Mouse (Mus musculus): Measurements from ENCODE around the gene Mgat3.

Mgat3 gene

GRCm38 (mm10) chr15:80173001-80173771 is at the start of gene Mgat3:
Mgat3 (plus strand) TSS chr15:80173721.
- 1% methylated on average over 83 of the region's 85 CpGs for WGBS

DNA sequence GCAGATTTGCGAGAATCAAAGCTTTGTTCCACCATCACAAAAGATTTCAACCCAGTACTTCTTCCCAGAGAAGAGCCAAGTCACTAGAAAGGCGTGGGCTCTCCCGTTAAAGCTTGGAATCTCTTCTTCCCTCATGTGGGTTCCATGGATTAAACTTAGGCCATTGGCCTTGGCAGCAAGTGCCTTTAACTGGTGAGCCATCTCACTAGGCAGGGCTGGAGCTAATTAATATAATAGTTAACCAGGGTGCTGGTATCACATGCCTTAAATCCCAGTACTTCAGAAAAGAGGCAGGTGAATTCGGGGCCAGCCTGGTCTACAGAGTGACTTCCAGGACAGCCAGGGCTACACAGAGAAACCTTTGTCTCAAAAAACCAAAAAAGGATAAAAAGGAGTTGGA is 48.9 kb upstream of the Mgat3 start:
- WGBS = 86% methylated on average over 4 of the region's 4 CpGs

- WGBS = 50% methylated on average over 1 of the region's 1 CpGs
Observed at GRCm38 (mm10) chr15:80127191-80127590, 46.3 kb upstream of the Mgat3 start.

DNA sequence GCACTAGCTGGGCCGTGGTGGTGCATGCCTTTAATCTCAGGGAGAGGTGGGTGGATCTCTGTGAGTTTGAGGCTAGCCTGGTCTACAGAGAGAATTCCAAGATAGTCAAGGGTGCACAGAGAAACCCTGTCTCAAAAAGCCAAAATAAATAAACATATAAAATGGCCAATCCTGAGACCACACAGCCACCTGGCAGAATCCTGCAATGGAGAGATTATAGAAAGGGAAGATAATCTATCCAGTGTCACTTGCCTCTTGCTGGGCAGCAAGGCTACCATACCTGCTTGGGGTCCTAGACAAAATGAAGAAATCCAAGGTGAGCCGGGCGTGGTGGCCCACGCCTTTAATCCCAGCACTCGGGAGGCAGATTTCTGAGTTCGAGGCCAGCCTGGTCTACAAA is 43.5 kb upstream of the Mgat3 start:
- 92% methylated on average over 6 of the region's 6 CpGs for WGBS

GRCm38 (mm10) chr15:80130689-80131088 is 42.8 kb upstream of the Mgat3 start:
- WGBS = 87% methylated on average over 5 of the region's 5 CpGs

DNA sequence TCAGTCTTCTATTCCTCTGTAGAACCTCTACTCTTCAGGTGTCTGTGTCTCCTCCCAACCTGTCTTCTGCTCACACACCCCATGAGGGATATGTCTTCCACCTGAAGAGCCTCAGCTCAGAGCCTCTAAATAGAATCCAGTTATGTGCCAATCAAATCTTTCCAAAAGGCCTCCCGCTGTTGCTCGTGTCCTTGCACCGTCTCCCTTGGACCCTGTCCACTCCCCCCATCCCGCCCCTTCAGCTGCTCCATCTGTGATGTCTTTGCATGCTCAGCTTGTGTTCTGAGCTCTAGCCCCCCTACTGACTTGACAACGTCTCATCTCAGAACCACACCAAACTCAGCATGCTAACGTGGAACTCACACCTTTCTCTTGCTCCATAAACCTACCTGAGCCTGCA is 42.1 kb upstream of the Mgat3 start:
- 66% methylated on average over 6 of the region's 6 CpGs for WGBS

- whole genome bisulfite sequencing = 64% methylated on average over 9 of the region's 9 CpGs
Observed at GRCm38 (mm10) chr15:80132452-80132851, 41.1 kb upstream of the Mgat3 start.

DNA sequence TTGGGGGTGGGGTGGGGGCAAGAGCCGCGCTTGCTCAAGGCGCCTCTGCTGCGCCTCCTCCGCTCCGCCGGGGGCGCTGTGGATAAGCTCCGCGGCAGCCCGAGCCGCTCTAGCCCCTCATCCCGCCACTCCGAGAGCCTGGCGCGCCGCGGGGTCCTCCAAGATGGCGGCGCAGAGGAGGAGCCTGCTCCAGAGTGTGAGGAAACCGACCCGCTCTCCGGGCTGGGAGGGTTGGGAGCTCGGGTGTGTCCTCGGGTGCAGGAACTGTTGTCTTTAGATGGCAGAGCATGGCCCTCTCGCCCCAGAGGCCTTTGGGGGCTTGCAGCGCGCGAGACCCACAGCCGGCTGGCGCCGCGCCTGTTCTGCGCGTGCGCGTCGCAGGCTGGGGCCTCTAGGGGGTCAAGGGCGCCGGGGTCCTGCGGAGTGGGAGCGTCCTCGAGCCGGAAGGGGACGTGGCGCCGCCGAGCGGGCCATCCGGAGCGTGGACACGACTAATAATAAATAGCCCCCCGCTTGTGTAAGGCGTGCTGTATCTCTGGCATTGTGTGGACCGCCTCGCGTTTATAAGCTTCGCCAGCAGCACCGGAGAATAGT is 40.4 kb upstream of the Mgat3 start, which contains the start of gene Tab1:
TSS of gene Tab1 (plus strand) at position 135 of the 594 bp plus-strand sequence.
- WGBS = under 1% methylated on average over 59 of the region's 59 CpGs

DNA sequence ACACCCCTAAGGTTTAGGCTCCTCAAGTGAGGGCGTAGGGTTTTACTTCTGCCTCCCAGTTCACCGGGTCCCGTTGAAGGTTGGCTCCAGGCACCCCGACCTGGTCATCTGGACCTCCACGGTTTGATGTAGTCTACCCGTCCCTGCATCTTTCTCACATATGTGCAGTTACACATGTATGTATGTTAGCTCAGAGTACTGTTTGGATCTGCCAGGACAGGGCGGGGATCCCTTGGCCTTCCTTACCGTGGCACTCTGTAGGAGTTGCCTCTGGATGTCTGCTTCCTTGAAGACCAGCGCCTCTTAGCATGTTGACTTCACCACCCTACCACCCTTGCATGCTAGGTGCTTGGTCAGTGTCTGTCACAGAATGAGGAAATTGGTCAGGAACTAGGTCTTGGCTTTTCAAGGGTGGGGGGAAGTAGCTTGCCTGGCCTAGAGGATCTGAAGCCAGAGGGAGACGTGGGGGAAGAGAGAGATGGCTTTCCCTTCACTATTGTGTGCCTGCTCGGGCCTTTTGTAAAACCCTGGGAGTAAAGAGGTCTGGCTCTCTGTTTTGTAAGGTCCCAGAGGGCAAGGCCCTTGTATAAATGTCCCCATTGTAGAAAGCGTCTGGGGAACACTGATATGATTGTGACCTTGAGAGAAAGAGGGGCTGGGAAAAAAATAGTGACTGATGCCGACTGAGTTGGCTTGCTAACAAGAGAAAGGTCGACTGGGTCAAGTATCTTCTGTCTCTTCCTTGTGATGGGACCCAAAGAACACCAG is 39.7 kb upstream of the Mgat3 start:
- WGBS = 7% methylated on average over 14 of the region's 14 CpGs

- WGBS = 51% methylated on average over 9 of the region's 9 CpGs
Observed at GRCm38 (mm10) chr15:80134450-80134847, 39.1 kb upstream of the Mgat3 start.

GRCm38 (mm10) chr15:80135499-80135898 is 38.0 kb upstream of the Mgat3 start:
- 89% methylated on average over 2 of the region's 2 CpGs for WGBS

GRCm38 (mm10) chr15:80136645-80137044 is 36.9 kb upstream of the Mgat3 start:
- 93% methylated on average over 3 of the region's 3 CpGs for WGBS

DNA sequence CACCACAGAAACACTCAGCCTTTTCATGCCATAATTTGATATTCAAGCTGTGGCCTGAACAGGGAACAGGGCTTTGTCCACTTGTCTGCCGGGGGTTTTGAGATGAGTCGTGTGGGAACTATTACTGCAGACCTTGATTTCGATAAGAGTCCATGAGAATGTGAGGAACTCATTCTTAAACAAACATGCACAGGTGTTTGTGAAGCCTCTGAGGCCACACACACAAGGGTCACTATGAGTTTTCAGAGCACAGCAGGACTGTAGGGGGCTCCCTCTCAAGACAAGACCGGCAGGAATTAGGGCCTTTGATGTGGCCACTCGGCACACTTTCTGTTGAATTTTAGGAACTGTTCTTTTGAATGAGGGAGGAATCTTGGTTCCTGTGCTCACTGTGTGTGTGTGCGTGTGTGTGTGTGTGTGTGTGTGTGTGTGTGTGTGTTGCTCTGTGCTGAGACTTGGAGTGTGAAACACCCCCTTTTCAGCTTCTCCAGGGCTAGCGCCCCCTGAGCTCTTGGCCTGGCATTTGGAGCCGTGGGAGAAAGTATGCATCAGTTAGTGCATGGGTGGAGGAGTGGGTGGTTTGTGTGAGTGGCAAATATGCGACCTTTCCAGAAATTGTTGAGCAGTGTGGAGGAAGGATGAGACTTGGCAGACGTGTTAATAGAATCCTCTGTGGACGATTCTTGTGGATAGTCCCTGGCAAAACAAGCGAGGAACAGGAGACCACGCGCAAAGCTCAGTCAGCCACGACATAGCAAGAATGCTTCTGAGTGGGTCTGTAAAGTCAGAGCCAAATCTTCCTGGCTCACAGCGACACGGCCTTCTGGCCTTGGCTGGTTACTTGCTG is 35.4 kb upstream of the Mgat3 start:
- 16% methylated on average over 17 of the region's 17 CpGs for WGBS

GRCm38 (mm10) chr15:80140302-80140701 is 33.2 kb upstream of the Mgat3 start:
- 99% methylated on average over 2 of the region's 2 CpGs for WGBS

- WGBS = 95% methylated on average over 3 of the region's 3 CpGs
Observed at GRCm38 (mm10) chr15:80140878-80141277, 32.6 kb upstream of the Mgat3 start.

- 97% methylated on average over 3 of the region's 3 CpGs for WGBS
Observed at GRCm38 (mm10) chr15:80142130-80142529, 31.4 kb upstream of the Mgat3 start.

- WGBS = 50% methylated on average over 6 of the region's 6 CpGs
Observed at GRCm38 (mm10) chr15:80143760-80144159, 29.8 kb upstream of the Mgat3 start.

GRCm38 (mm10) chr15:80145397-80145796 is 28.1 kb upstream of the Mgat3 start:
- 94% methylated on average over 5 of the region's 5 CpGs for WGBS

DNA sequence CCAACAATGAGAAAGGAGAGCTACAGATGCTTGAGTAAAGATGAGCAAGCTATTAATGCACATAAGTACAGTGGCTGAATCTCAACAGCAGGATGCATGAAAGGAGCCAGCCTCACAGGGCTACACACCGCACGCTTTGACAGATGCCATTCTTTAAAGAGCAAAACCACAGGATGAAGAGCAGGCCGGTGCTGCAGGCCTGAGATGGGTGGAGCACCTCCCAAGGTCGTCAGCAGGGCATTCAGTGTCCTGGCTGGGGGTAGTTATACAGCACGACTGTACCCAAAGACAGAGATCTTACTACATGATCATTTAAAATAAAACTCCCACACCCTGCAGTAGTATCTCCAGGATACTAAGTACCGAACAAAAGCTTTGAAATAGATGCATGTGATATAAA is 27.4 kb upstream of the Mgat3 start:
- 64% methylated on average over 6 of the region's 6 CpGs for WGBS

GRCm38 (mm10) chr15:80147090-80147489 is 26.4 kb upstream of the Mgat3 start:
- 93% methylated on average over 14 of the region's 14 CpGs for WGBS

DNA sequence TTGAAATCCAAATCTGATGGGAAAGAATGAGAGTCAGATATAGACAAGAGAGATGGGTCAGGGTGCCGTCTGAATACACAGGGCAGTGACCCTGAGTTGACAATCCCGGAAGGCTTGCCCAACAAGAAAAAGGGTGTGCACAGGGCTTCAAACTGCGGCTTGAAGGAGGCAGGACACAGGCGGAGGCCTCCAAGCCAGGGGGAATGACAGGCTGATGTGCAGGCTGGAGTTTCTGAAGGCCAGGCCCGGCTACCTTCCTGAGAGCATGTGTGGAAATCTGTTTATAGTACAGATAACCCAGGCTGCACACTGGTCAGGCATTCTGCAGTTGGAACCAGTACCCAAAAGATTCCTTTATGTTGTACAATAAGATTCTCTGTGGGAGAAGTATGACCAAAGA is 26.0 kb upstream of the Mgat3 start:
- WGBS = 78% methylated on average over 5 of the region's 5 CpGs

DNA sequence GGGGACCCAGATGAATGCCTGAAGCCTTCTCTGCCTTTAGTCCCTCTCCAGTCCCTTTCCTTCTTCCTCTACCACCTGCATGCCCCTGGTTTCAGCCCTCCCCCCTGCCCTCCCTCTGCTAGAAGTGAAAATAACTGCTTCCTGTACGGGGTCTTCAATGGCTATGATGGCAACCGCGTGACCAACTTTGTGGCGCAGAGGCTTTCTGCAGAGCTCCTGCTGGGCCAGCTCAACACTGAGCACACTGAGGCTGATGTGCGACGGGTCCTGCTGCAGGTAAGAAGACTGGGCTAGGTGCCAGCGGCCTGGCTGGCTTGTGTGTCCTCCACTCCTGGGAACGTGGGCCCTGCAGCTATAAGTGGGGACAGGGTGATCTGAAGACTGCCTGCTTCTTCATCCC is 25.0 kb upstream of the Mgat3 start:
- WGBS = 71% methylated on average over 8 of the region's 8 CpGs

All from cerebral cortex, adult 2 months (tissue).